Comparison of ENCODE assay signal across 2 mouse cellular contexts in genomic region chr4:58907453-58907852, GRCm38 (mm10).
TF ChIP-seq lines count a peak whose summit lies in the region.

No protein-coding gene starts in this region.

TF ChIP-seq in CH12.LX, 34 proteins besides CTCF, POLR2A, EP300 and RAD21:
- TF ChIP-seq GABPA (IDR thresholded peaks at IDR 0.05; ENCODE audit: insufficient replicate concordance, low read depth, low read length) (no peak), SIN3A (IDR thresholded peaks at IDR 0.05; ENCODE audit: low read length) (no peak), ZNF384 (IDR thresholded peaks at IDR 0.05; ENCODE audit: low read depth, low read length) (peak; percentile 43; the same call in 1 of the 2 replicates)

TF ChIP-seq in MEL, 35 proteins besides CTCF, POLR2A, EP300 and RAD21:
- TF ChIP-seq TCF12 (IDR thresholded peaks at IDR 0.05; ENCODE audit: low read depth, low read length) (peak; percentile 49; the same call in 1 of the 2 replicates), ELF1 (IDR thresholded peaks at IDR 0.05; ENCODE audit: low read depth, low read length) (0 out of 2 replicates have a peak, but pooled peaks have one; percentile 13), ETS1 (IDR thresholded peaks at IDR 0.05; ENCODE audit: low read depth, low read length) (peak; percentile 67; the same call in 1 of the 2 replicates), TAL1 (IDR thresholded peaks at IDR 0.05; ENCODE audit: low read length) (0 out of 2 replicates have a peak, but pooled peaks have one; percentile 9), GATA1 (IDR thresholded peaks at IDR 0.05; ENCODE audit: low read depth, low read length) (peak; percentile 89), TBP (IDR thresholded peaks at IDR 0.05; ENCODE audit: low read depth, low read length) (no peak), MAFK (IDR thresholded peaks at IDR 0.05; ENCODE audit: borderline replicate concordance, low read depth, low read length) (peak; percentile 22; the same call in 1 of the 2 replicates), MXI1 (IDR thresholded peaks at IDR 0.05; ENCODE audit: low read depth, low read length) (no peak), ZNF384 (IDR thresholded peaks at IDR 0.05; ENCODE audit: low read depth, low read length) (peak; percentile 99), CHD2 (IDR thresholded peaks at IDR 0.05; ENCODE audit: low read length) (no peak), SIN3A (IDR thresholded peaks at IDR 0.05; ENCODE audit: low read length) (0 out of 2 replicates have a peak, but pooled peaks have one; percentile 49), HCFC1 (IDR thresholded peaks at IDR 0.05; ENCODE audit: low read depth, low read length) (no peak; the same call in 1 of the 2 replicates), RCOR1 (IDR thresholded peaks at IDR 0.05; ENCODE audit: low read depth, low read length) (peak; percentile 96)
TF ChIP-seq in MEL: peak in this region for 9.
